Mouse (Mus musculus): ENCODE measurements around the gene Amz1.

GRCm38 (mm10) chr5:140796051-140796450 lies 72.1 kb downstream of the Amz1 start:
- TF ChIP-seq MAX (IDR thresholded peaks at IDR 0.05; ENCODE audit: low read depth) (no peak), POLR2A (IDR thresholded peaks at IDR 0.05; ENCODE audit: insufficient read length, low read depth) (no peak), MYOG (IDR thresholded peaks at IDR 0.05; ENCODE audit: control insufficient read depth in 1 of 3, insufficient read depth in 1 of 3, insufficient read length in 2 of 3, low read depth in 2 of 3) (no peak), TCF12 (IDR thresholded peaks at IDR 0.05; ENCODE audit: insufficient read depth, poor library complexity, severe bottlenecking) (no peak), TCF3 (IDR thresholded peaks at IDR 0.05; ENCODE audit: insufficient read length, low read depth) (no peak), POLR2AphosphoS2 (IDR thresholded peaks at IDR 0.05; ENCODE audit: insufficient read length, low read depth) (no peak), E2F4 (IDR thresholded peaks at IDR 0.05; ENCODE audit: insufficient read depth) (no peak), SRF (IDR thresholded peaks at IDR 0.05; ENCODE audit: control insufficient read depth, insufficient read length, low read depth) (no peak), MYOD1 (IDR thresholded peaks at IDR 0.05; ENCODE audit: control insufficient read depth in 1 of 3, insufficient read length in 2 of 3, low read depth in 2 of 3) (no peak)

Data from myocyte (in vitro differentiated cells).